25 mouse cellular contexts compared by ENCODE assay signal in genomic region chr19:40984536-40984935, GRCm38 (mm10). TPM values are rescaled to one million over a fixed set of nuclear protein-coding genes. Genes with fewer than 3 reads are reported as not detected.
"Had no signal": no experiment of that assay in that cellular context is flagged by ENCODE, and none has a peak within 500 bp of the region (broad histone marks: within the 10 kb centered on the region; RNA-seq: fewer than 3 reads in every experiment).

No protein-coding gene starts in this region.

- H3K9me3 ChIP-seq: liver, embryonic 13.5 days had no signal

- DNase-seq: kidney, adult 18-20 months; kidney, adult 9 months; kidney, postnatal 14 days; kidney, postnatal 4 days; liver, embryonic 13.5 days; lung, adult 2 months; lung, postnatal 14 days; lung, postnatal 4 days; midbrain, embryonic 14.5 days; right cerebral cortex, postnatal 4 days; thymus, adult 2 months; thymus, postnatal 14 days; thymus, postnatal 4 days had no signal

- H3K27ac ChIP-seq: layer of hippocampus, adult 2 months; liver, embryonic 13.5 days; stomach, postnatal 0 days had no signal

- H3K4me1 ChIP-seq: liver, embryonic 13.5 days had no signal

- H3K4me3 ChIP-seq: layer of hippocampus, adult 2 months; liver, embryonic 13.5 days had no signal

- H3K36me3 ChIP-seq: liver, embryonic 13.5 days had no signal

RNA-seq across cellular contexts. Expression of gene Dntt, which starts 44.5 kb away (rescaled TPM):
- total RNA-seq: layer of hippocampus, adult 2 months; left cerebral cortex, adult 8-10 months; left cerebral cortex, postnatal 36 days; midbrain, postnatal 0 days had no signal
- polyA plus RNA-seq: intestine, embryonic 16.5 days; limb, embryonic 11.5 days; limb, embryonic 14.5 days; liver, embryonic 16.5 days; lung, embryonic 16.5 days; midbrain, embryonic 11.5 days; stomach, embryonic 14.5 days; stomach, postnatal 0 days had no signal
